Mouse (Mus musculus) left cerebral cortex, adult 2 months (tissue): ENCODE results near the gene Dnah14. TPM values are rescaled to one million over a fixed set of nuclear protein-coding genes. Genes with fewer than 3 reads are reported as not detected.

Experiments used
- DNase-seq, 2 experiments: peaks; one replicate each; pipeline ENCODE4 v3.0.0; 2021 to 2022; ENCODE audit warnings: low spot score in 2 of 2, mixed read lengths in 1 of 2; ENCODE audit errors: extremely low spot score in 1 of 2
- H3K27ac ChIP-seq: fragments of 200-600 bp; 2 replicates; pipeline ENCODE4 v1.8.1; 2022
- H3K4me3 ChIP-seq: fragments of 200-600 bp; 2 replicates; pipeline ENCODE4 v1.8.1; 2022
- CTCF ChIP-seq: fragments of 200-600 bp; IDR thresholded peaks from 2 replicates; pipeline ENCODE4 v1.8.1; 2022; ENCODE audit warnings: antibody characterized with exemption, mild to moderate bottlenecking, moderate library complexity
- intact Hi-C: fragments of 180-260 bp; cut with DNase I; formaldehyde crosslinking; loops from one replicate; pipeline ENCODE4 v1.15.1; 2025
- total RNA-seq, 2 experiments: library from RNA; stranded (reverse); gene quantifications; 2 replicates each; pipeline ENCODE4 v1.2.3; 2021

Gene Dnah14
- total RNA-seq, 2 experiments from 2014 or later = 0.49 to 1.4 TPM

- Histone ChIP-seq H3K27ac (no peak overlapping the region), H3K4me3 (no peak overlapping the region)
- intact Hi-C loops = no loop called here
- no peak for TF ChIP-seq CTCF
- DNase-seq = no peak
These were observed 23.6 kb upstream of the Dnah14 start for GRCm38 (mm10) chr1:181552533-181553410.

- DNase-seq = no peak
These were observed 20.9 kb upstream of the Dnah14 start for GRCm38 (mm10) chr1:181555475-181555874.

GRCm38 (mm10) chr1:181559655-181560054 is 16.7 kb upstream of the Dnah14 start:
- no peak for DNase-seq
- TF ChIP-seq CTCF = no peak
- intact Hi-C loops = no loop called here
- Histone ChIP-seq H3K4me3 (no peak overlapping the region), H3K27ac (no peak overlapping the region)

More at GRCm38 (mm10) chr1:181555475-181555874, 20.9 kb upstream of the Dnah14 start:
- H3K4me3 ChIP-seq = no peak overlapping the region
- no peak for TF ChIP-seq CTCF
- intact Hi-C loops = no loop called here
- H3K27ac ChIP-seq = no peak overlapping the region

GRCm38 (mm10) chr1:181560325-181560724 is 16.0 kb upstream of the Dnah14 start:
- Histone ChIP-seq H3K4me3 (no peak overlapping the region), H3K27ac (no peak overlapping the region)
- intact Hi-C loops = no loop called here
- no peak for DNase-seq
- TF ChIP-seq CTCF = no peak

GRCm38 (mm10) chr1:181560896-181561767 is 15.2 kb upstream of the Dnah14 start:
- intact Hi-C loops = no loop called here
- DNase-seq = no peak
- H3K4me3 ChIP-seq = no peak overlapping the region
- TF ChIP-seq CTCF = no peak
- H3K27ac ChIP-seq = no peak overlapping the region

GRCm38 (mm10) chr1:181561768-181562444 is 14.5 kb upstream of the Dnah14 start:
- no peak for TF ChIP-seq CTCF
- H3K4me3 ChIP-seq = no peak overlapping the region
- intact Hi-C loops = no loop called here
- no peak overlapping the region for H3K27ac ChIP-seq
- no peak for DNase-seq

GRCm38 (mm10) chr1:181569447-181569846 is 6.9 kb upstream of the Dnah14 start:
- no peak for DNase-seq
- H3K4me3 ChIP-seq = no peak overlapping the region
- H3K27ac ChIP-seq = no peak overlapping the region
- TF ChIP-seq CTCF = no peak
- intact Hi-C loops = no loop called here

GRCm38 (mm10) chr1:181583152-181583551 is 6.8 kb downstream of the Dnah14 start:
- no peak for TF ChIP-seq CTCF
- H3K4me3 ChIP-seq = no peak overlapping the region
- intact Hi-C loops = no loop called here
- no peak for DNase-seq
- H3K27ac ChIP-seq = no peak overlapping the region

- intact Hi-C loops = no loop called here
- Histone ChIP-seq H3K27ac (no peak overlapping the region), H3K4me3 (no peak overlapping the region)
- TF ChIP-seq CTCF = no peak
- DNase-seq = no peak
These were observed 12.8 kb downstream of the Dnah14 start for GRCm38 (mm10) chr1:181589116-181589515.

- TF ChIP-seq CTCF = no peak
These were observed 23.0 kb downstream of the Dnah14 start for GRCm38 (mm10) chr1:181599376-181599775.

GRCm38 (mm10) chr1:181611118-181611517 is 34.8 kb downstream of the Dnah14 start:
- no peak for TF ChIP-seq CTCF
- Histone ChIP-seq H3K4me3 (no peak overlapping the region), H3K27ac (no peak overlapping the region)
- intact Hi-C loops = loop anchor here (10.0 kb wide), 1 partner anchor 236 kb away; no protein-coding TSS in a partner anchor
- no peak for DNase-seq

More at GRCm38 (mm10) chr1:181599376-181599775, 23.0 kb downstream of the Dnah14 start:
- H3K27ac ChIP-seq = no peak overlapping the region
- DNase-seq = no peak
- no peak overlapping the region for H3K4me3 ChIP-seq
- intact Hi-C loops = no loop called here
